Mouse (Mus musculus) hindbrain, embryonic 15.5 days (tissue): Measurements from ENCODE around the gene Tlr3. TPM values are rescaled to one million over a fixed set of nuclear protein-coding genes. Genes with fewer than 3 reads are reported as not detected.

Experiments
- ATAC-seq: fragments of 200-750 bp; cut with Nextera tagmentation; 2 replicates; pipeline ENCODE4 v1.8.0; 2017; ENCODE audit warnings: low read depth, moderate number of reproducible peaks, moderate TSS enrichment; ENCODE audit not compliant: low FRiP score
- H3K27ac ChIP-seq: fragments of 300-500 bp; sonication (generic); replicated peaks from 2 replicates; pipeline ENCODE4 v1.5.1; 2015; ENCODE audit warnings: mild to moderate bottlenecking, inconsistent platforms
- H3K27me3 ChIP-seq: fragments of 300-500 bp; sonication (generic); 2 replicates; pipeline ENCODE4 v1.6.1; 2015; ENCODE audit warnings: control low read depth, inconsistent platforms
- H3K36me3 ChIP-seq: fragments of 300-500 bp; sonication (generic); 2 replicates; pipeline ENCODE4 v1.6.1; 2015; ENCODE audit warnings: control low read depth, inconsistent platforms
- H3K4me1 ChIP-seq: fragments of 300-500 bp; sonication (generic); replicated peaks from 2 replicates; pipeline ENCODE4 v1.6.1; 2015; ENCODE audit warnings: control low read depth, inconsistent platforms
- H3K4me2 ChIP-seq: fragments of 300-500 bp; sonication (generic); 2 replicates; pipeline ENCODE4 v1.6.1; 2015; ENCODE audit warnings: moderate library complexity, mild to moderate bottlenecking, inconsistent platforms
- H3K4me3 ChIP-seq: fragments of 300-500 bp; sonication (generic); 2 replicates; pipeline ENCODE4 v1.5.1; 2015; ENCODE audit warnings: mild to moderate bottlenecking, inconsistent platforms
- H3K9ac ChIP-seq: fragments of 300-500 bp; sonication (generic); 2 replicates; pipeline ENCODE4 v1.6.1; 2015; ENCODE audit warnings: inconsistent platforms
- H3K9me3 ChIP-seq: fragments of 300-500 bp; sonication (generic); 2 replicates; pipeline ENCODE4 v1.6.1; 2016; ENCODE audit warnings: control low read depth, inconsistent platforms
- WGBS: fragments of 180-500 bp; shearing (Covaris S2); methylation state at CpG from one replicate; pipeline ENCODE4 v1.1.7; 2015; 5-methylcytosine and 5-hydroxymethylcytosine counted together
- polyA plus RNA-seq: library from polyadenylated mRNA; unstranded; fragments of >200 nt; fragmentation: Nextera tagmentation; extraction: Ambion mirVana; gene quantifications from 2 replicates; pipeline ENCODE4 v1.2.1, GENCODE M21; 2015

The Tlr3 gene
- polyA plus RNA-seq, 1 experiment from 2014 or later, result 0.74 TPM

DNA sequence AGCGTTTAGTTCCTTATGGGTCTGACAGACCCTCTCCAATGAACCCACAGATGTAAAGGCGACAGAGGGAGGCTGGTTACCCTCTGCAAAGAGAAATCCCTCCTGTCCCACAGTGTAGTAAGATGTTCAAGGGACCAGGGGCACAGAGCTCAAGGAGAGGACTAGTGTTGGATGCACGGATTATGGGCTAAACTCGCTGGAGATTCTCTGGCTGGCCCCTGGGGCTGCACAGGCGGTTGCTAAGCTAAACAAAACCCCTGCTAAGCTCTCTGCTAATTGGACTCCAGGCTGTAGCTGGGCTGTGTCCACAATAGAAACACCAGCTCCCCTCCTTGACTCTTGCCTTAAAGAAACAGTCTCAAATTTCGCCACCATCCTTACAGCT, 28.9 kb downstream of the Tlr3 start, which contains the start of gene Fam149a:
Gene Fam149a, minus strand, starts transcription at position 329 of the 385 bp plus-strand sequence.
- no peak within 1 kb of the TSS for H3K27ac ChIP-seq
- H3K4me1 ChIP-seq, result peaks cover 17% of the 10 kb centered on the region
- no peaks in the 10 kb centered on the region for H3K36me3 ChIP-seq
- H3K4me2 ChIP-seq, result peak within 1 kb of the TSS; percentile 86
- 3% methylated on average over 6 of the region's 6 CpGs for WGBS
- peak within 1 kb of the TSS; percentile 44 for H3K9ac ChIP-seq
- H3K27me3 ChIP-seq, result no peaks in the 10 kb centered on the region
- peak; percentile 58 for ATAC-seq
- H3K4me3 ChIP-seq, result peak within 1 kb of the TSS; percentile 45
- H3K9me3 ChIP-seq, result no peaks in the 10 kb centered on the region

DNA sequence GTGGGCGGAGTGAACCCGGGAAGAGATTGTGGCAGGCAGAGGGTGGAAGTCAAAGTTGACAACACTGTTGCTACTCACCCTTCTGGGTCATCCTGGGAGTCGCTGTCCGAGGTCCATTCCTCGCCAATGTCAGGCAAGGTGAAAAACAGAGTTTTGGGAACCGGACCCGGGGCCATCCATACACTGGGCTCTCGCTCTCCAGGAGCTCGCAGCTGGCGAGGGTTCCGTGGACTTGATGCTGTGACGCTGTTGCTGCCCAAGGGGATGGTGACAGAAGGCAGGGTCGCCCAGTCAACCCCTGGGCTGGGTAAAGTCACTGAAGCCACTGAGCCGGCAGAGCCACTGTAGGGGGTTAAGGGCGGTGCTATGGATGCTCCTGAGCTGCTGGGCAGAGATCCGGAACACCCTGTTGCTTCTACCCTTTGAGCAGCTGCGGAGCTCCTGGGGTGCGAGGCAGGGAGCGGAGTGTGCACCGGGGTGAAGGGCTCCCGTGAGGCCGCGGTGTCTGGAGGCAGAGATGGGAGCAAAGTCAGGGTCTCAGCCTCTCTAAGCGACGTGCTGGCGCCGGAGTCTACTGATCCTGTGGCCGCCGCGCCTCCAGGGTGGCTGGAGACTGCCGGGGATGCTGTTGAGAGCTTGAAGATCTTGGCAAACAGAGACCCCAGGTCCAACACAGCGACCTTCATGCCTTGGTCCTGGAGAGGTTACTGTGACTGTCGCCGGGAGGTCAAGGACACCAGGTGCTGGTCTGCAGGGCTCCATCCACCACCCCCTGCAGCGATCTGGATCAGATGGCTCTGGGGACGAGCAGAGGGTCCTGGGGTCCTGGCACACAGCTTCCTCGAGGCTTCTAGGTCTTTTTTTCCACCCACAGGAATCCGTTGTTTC, 29.6 kb downstream of the Tlr3 start:
- no peaks in the 10 kb centered on the region for H3K27me3 ChIP-seq
- H3K4me2 ChIP-seq, result peak overlapping the region; percentile 86
- H3K4me1 ChIP-seq, result peaks cover 17% of the 10 kb centered on the region
- H3K9me3 ChIP-seq, result no peaks in the 10 kb centered on the region
- H3K4me3 ChIP-seq, result peak overlapping the region; percentile 45
- H3K27ac ChIP-seq, result no peak overlapping the region
- no peaks in the 10 kb centered on the region for H3K36me3 ChIP-seq
- 3% methylated on average over 38 of the region's 38 CpGs for WGBS
- ATAC-seq, result peak; percentile 71
- H3K9ac ChIP-seq, result peak overlapping the region; percentile 44

DNA sequence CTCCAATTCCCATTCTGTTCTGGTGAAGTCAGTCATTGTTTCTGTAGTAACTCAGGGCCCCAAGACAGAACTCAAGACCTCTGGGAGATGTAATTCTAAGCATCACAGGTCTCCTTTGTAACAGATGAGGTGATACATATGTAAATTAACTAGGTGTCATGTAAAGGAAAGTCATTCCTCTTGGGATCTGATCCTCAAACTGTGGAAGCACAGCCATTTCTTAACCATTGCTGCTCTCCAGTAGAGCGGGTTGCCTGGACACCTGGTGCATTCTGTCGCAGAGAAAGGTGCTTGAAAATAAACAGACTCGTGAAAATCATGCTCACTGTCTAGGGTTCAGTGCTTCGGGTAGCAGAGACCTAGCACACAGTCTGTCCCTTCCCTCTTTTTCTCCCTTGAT, 30.3 kb downstream of the Tlr3 start:
- no peak overlapping the region for H3K9ac ChIP-seq
- H3K27ac ChIP-seq, result no peak overlapping the region
- no peaks in the 10 kb centered on the region for H3K27me3 ChIP-seq
- no peak for ATAC-seq
- peak overlapping the region; percentile 45; the same call in 1 of the 2 replicates for H3K4me3 ChIP-seq
- peaks cover 17% of the 10 kb centered on the region for H3K4me1 ChIP-seq
- H3K36me3 ChIP-seq, result no peaks in the 10 kb centered on the region
- no peaks in the 10 kb centered on the region for H3K9me3 ChIP-seq
- H3K4me2 ChIP-seq, result peak overlapping the region; percentile 86
- 16% methylated on average over 4 of the region's 4 CpGs for WGBS

DNA sequence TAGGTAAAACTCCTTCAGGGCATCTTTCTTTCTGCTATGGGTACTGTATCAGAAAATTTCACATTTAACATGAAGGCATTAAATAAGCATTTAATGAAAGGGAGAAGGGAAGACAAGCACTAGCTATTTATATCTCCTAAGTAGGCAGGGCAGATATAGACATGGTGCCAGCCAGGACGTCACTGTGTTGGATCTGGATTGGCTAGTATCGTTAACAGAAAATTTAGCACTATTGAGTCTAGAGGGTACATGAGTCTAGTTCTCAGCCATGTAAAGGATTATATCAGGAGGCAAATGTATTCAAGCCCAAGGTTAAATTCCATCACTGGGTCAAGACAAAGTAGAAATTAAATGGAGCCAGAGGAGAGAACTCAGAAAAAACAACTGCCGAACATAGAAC, 36.8 kb downstream of the Tlr3 start:
- Histone ChIP-seq H3K27ac (no peak overlapping the region), H3K9me3 (no peaks in the 10 kb centered on the region), H3K36me3 (no peaks in the 10 kb centered on the region), H3K27me3 (no peaks in the 10 kb centered on the region), H3K4me1 (no peaks in the 10 kb centered on the region), H3K9ac (no peak overlapping the region), H3K4me3 (no peak overlapping the region), H3K4me2 (no peak overlapping the region)
- no peak for ATAC-seq
- WGBS, result 78% methylated on average over 3 of the region's 3 CpGs

DNA sequence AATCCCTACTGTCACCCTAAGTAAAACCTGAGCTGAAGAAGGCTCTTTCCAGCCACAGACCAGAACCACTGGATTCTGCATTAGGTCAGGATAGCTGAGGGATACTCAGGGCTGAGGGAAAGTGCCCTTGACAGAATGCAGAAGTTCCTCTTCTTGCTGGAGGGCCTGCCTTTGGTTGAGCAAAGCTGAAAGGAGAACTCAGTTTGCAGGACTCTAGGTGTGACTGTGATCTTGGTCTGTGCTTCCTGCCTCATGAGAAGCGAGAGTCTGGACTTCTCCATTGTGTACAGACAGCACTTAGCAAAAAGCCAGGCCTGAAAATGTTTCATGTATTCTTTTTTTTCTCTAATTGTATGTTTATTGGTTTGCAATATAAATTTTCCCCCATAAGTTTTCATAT, 43.7 kb downstream of the Tlr3 start:
- Histone ChIP-seq H3K4me1 (no peaks in the 10 kb centered on the region), H3K9ac (no peak overlapping the region), H3K36me3 (no peaks in the 10 kb centered on the region), H3K4me2 (no peak overlapping the region), H3K4me3 (no peak overlapping the region), H3K27ac (no peak overlapping the region), H3K9me3 (no peaks in the 10 kb centered on the region), H3K27me3 (no peaks in the 10 kb centered on the region)
- WGBS, result 91% methylated on average over 1 of the region's 1 CpGs
- ATAC-seq, result no peak

DNA sequence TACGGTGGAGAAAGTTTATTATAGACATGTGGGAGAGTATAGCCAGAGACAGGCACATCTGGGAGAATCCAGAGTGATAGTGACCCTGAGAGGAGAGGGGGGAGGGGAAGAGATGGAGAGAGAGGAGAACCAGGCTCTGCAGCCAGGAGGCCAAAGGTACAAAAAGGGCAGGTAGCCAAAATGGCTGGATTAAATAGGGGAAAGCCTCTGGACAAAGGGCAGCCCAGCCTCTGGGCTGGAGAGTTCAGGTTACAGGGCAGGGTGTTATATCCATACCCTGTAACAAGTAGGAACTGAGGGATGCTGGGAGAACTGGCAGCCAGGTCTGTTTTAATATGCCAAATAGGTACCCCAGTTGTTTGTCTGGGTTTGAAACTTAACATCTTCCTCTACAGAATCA, 47.7 kb downstream of the Tlr3 start:
- Histone ChIP-seq H3K27me3 (no peaks in the 10 kb centered on the region), H3K9me3 (no peaks in the 10 kb centered on the region), H3K4me2 (no peak overlapping the region), H3K27ac (no peak overlapping the region), H3K4me3 (no peak overlapping the region), H3K9ac (no peak overlapping the region), H3K36me3 (no peaks in the 10 kb centered on the region), H3K4me1 (0 out of 2 replicates have a peak, but pooled peaks cover 3% of the 10 kb centered on the region)
- no peak for ATAC-seq
- WGBS, result 90% methylated on average over 1 of the region's 1 CpGs

DNA sequence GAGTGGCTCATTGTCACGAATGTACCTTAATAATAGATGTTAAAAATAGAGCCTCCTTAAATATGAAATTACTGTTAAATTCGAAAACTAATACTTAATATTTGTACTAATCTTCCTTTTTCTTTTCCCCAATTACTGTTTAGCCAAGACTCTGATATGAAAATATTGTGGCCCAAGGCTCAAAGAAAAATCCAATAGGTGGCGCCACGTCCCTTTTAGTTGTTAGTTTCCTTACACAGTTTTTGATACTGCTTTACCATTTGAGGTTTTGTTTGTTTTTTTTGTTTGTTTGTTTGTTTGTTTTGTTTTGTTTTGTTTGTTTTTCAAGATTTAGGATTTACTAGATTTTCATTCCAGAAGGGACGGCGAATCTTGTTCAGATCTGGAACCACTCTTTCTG, 48.6 kb downstream of the Tlr3 start:
- no peak for ATAC-seq
- Histone ChIP-seq H3K4me1 (0 out of 2 replicates have a peak, but pooled peaks cover 9% of the 10 kb centered on the region), H3K4me2 (no peak overlapping the region), H3K27ac (no peak overlapping the region), H3K9me3 (no peaks in the 10 kb centered on the region), H3K4me3 (no peak overlapping the region), H3K27me3 (no peaks in the 10 kb centered on the region), H3K36me3 (no peaks in the 10 kb centered on the region), H3K9ac (no peak overlapping the region)
- 64% methylated on average over 6 of the region's 6 CpGs for WGBS

DNA sequence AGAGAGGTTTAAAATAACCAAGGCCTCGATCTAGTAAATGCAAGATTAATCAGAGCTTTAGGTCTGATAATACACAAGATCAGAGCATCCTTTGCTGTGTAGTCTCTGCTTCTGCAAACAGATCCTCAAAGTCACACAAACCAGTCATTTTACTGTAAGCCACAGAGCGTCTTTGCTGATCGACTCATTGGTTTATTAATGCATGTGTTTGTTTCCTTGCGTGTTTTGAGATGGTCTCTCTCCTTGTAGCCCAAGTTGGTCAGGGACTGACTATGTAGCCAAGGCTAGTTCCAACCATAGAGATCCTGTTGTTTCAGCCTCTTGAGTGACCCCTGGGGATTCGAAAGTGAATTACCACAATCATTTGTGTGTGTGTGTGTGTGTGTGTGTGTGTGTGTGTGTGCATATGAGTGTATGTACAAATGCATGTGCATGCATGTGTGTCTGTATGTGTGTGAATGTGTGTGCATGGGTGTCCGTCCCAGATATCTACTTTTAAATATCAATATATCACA, 51.7 kb downstream of the Tlr3 start:
- peak overlapping the region; percentile 65 for H3K4me3 ChIP-seq
- 84% methylated on average over 6 of the region's 6 CpGs for WGBS
- ATAC-seq, result no peak

DNA sequence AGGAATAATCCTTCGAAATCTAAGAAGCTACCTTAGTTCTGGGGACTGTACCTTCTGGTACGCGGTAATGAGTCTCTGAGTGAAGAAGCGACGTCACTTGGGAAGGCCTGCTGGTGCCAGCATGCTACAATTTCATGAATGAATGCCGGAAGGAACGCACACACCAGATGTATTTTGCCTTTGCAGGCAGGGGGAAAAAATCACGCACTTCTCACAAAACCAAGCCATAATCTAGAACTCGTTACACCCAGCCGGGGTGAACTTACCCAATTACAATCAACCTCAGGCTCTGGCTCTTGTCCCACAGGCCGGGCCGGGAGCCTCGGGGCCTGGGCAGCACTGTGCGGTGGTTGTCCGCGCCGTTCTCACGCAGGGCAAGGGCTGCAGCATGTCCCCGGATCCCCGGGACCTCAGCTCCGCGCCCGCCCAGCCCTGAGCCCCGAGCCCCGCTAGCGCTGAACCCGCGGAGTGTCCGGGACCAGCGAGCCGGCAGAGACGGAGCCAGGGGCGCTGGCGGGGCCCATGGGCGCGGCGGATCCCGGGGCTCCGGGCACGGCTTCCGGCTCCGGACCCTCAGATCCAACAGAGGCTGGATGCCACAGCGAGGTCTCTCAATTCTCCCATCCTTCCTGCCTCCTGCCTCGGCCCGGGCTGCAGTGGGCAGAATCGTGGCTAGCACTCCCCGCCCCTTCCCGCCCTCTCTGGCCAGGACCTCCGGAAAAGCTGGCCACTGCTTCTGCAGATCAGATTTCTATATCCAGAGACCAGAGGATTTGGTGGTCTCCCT, 52.6 kb downstream of the Tlr3 start:
- Histone ChIP-seq H3K4me3 (peak overlapping the region; percentile 65), H3K4me1 (0 out of 2 replicates have a peak, but pooled peaks cover 9% of the 10 kb centered on the region), H3K27me3 (no peaks in the 10 kb centered on the region), H3K27ac (peak overlapping the region; percentile 65), H3K9ac (peak overlapping the region; percentile 89), H3K4me2 (peak overlapping the region; percentile 92), H3K36me3 (no peaks in the 10 kb centered on the region), H3K9me3 (no peaks in the 10 kb centered on the region)
- WGBS, result 2% methylated on average over 49 of the region's 49 CpGs
- peak; percentile 83 for ATAC-seq

More for the DNA sequence above, 51.7 kb downstream of the Tlr3 start:
- Histone ChIP-seq H3K27ac (peak overlapping the region; percentile 65; the same call in 1 of the 2 replicates), H3K9me3 (no peaks in the 10 kb centered on the region), H3K4me1 (0 out of 2 replicates have a peak, but pooled peaks cover 9% of the 10 kb centered on the region), H3K27me3 (no peaks in the 10 kb centered on the region), H3K36me3 (no peaks in the 10 kb centered on the region), H3K9ac (peak overlapping the region; percentile 89; the same call in 1 of the 2 replicates), H3K4me2 (peak overlapping the region; percentile 92)

DNA sequence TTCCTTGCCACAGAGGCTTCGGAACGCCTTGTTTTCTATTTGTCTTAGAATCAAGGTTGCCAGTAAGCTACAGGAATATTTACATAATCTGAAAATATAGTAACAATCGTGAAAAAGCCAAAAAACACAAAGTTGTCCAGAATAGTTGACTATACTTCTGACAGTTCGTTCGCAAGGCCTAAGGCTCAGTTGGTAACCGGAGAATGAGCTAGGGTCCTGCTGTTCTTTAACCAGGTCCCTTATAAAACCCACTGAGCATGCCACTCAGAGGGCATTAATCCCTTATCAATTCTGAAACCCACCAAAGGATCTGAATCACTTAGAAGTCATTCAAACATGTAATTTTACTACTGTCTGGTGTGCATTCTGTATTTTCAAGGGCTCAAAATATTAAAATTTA, 55.1 kb downstream of the Tlr3 start:
- Histone ChIP-seq H3K4me3 (no peak overlapping the region), H3K4me1 (0 out of 2 replicates have a peak, but pooled peaks cover 9% of the 10 kb centered on the region), H3K4me2 (no peak overlapping the region), H3K27ac (no peak overlapping the region), H3K36me3 (peaks cover 9% of the 10 kb centered on the region), H3K9me3 (no peaks in the 10 kb centered on the region), H3K27me3 (no peaks in the 10 kb centered on the region), H3K9ac (no peak overlapping the region)
- 78% methylated on average over 6 of the region's 6 CpGs for WGBS
- no peak for ATAC-seq
